Mouse (Mus musculus) cerebellum, adult 9-11 months (tissue): ENCODE data around the gene Ptgfrn.
A peak's percentile ranks its signal among the peaks of the same experiment; 100 is the strongest.

Experiments
- DNase-seq: peaks from one replicate; pipeline ENCODE4 v3.0.0; 2022

Ptgfrn gene

GRCm38 (mm10) chr3:101034509-101034908, 75.6 kb downstream of the Ptgfrn start:
- DNase-seq = no peak

- DNase-seq = no peak
Observed at GRCm38 (mm10) chr3:101033644-101034043, 76.4 kb downstream of the Ptgfrn start.

GRCm38 (mm10) chr3:101031456-101032142, 78.5 kb downstream of the Ptgfrn start:
- no peak for DNase-seq

GRCm38 (mm10) chr3:101030630-101031029, 79.4 kb downstream of the Ptgfrn start:
- DNase-seq = no peak

GRCm38 (mm10) chr3:101029339-101029738, 80.7 kb downstream of the Ptgfrn start, which contains the start of gene Cd101:
Gene Cd101 (minus strand): TSS chr3:101029556.
- no peak for DNase-seq

- no peak for DNase-seq
Observed at GRCm38 (mm10) chr3:101026741-101027140, 83.3 kb downstream of the Ptgfrn start.

- DNase-seq = no peak
Observed at GRCm38 (mm10) chr3:101022967-101023366, 87.1 kb downstream of the Ptgfrn start.

GRCm38 (mm10) chr3:101021481-101022051, 88.5 kb downstream of the Ptgfrn start:
- no peak for DNase-seq

- DNase-seq = no peak
Observed at GRCm38 (mm10) chr3:101021073-101021472, 89.0 kb downstream of the Ptgfrn start.

GRCm38 (mm10) chr3:101018494-101018893, 91.6 kb downstream of the Ptgfrn start:
- DNase-seq = no peak

- no peak for DNase-seq
Observed at GRCm38 (mm10) chr3:101016050-101016449, 94.0 kb downstream of the Ptgfrn start.

GRCm38 (mm10) chr3:101015254-101015653, 94.8 kb downstream of the Ptgfrn start:
- DNase-seq = no peak

GRCm38 (mm10) chr3:101013536-101013935, 96.5 kb downstream of the Ptgfrn start:
- no peak for DNase-seq

- no peak for DNase-seq
Observed at GRCm38 (mm10) chr3:101013005-101013404, 97.1 kb downstream of the Ptgfrn start.

- no peak for DNase-seq
Observed at GRCm38 (mm10) chr3:101012597-101012996, 97.5 kb downstream of the Ptgfrn start.

GRCm38 (mm10) chr3:101012131-101012571, 97.9 kb downstream of the Ptgfrn start:
- DNase-seq = peak; percentile 18

GRCm38 (mm10) chr3:101011203-101011600, 98.9 kb downstream of the Ptgfrn start:
- no peak for DNase-seq

GRCm38 (mm10) chr3:101010589-101011202, 99.4 kb downstream of the Ptgfrn start:
- DNase-seq = no peak

GRCm38 (mm10) chr3:101007112-101007782, 102.8 kb downstream of the Ptgfrn start:
- no peak for DNase-seq

GRCm38 (mm10) chr3:101005392-101005791, 104.7 kb downstream of the Ptgfrn start:
- DNase-seq = no peak

GRCm38 (mm10) chr3:101003575-101004356, 106.3 kb downstream of the Ptgfrn start:
- DNase-seq = no peak

GRCm38 (mm10) chr3:100999732-101000131, 110.3 kb downstream of the Ptgfrn start:
- no peak for DNase-seq

GRCm38 (mm10) chr3:100998904-100999340, 111.2 kb downstream of the Ptgfrn start:
- peak; percentile 15 for DNase-seq
